Mouse (Mus musculus) neural tube, embryonic 13.5 days (tissue): ENCODE data around the gene Gabarap. TPM values are rescaled to one million over a fixed set of nuclear protein-coding genes. Genes with fewer than 3 reads are reported as not detected.
A peak's percentile ranks its signal among the peaks of the same experiment; 100 is the strongest.

Source experiments
- ATAC-seq: fragments of 200-750 bp; cut with Nextera tagmentation; 2 replicates; pipeline ENCODE4 v1.8.0; 2017; ENCODE audit warnings: low read depth, mild to moderate bottlenecking, moderate TSS enrichment, moderate library complexity
- H3K27ac ChIP-seq: fragments of 300-500 bp; sonication (generic); replicated peaks from 2 replicates; pipeline ENCODE4 v1.5.1; 2015; ENCODE audit warnings: moderate library complexity, mild to moderate bottlenecking, inconsistent platforms
- H3K27me3 ChIP-seq: fragments of 300-500 bp; sonication (generic); 2 replicates; pipeline ENCODE4 v1.6.1; 2015; ENCODE audit warnings: mild to moderate bottlenecking, inconsistent platforms
- H3K36me3 ChIP-seq: fragments of 300-500 bp; sonication (generic); 2 replicates; pipeline ENCODE4 v1.6.1; 2015; ENCODE audit warnings: mild to moderate bottlenecking, inconsistent platforms
- H3K4me1 ChIP-seq: fragments of 300-500 bp; sonication (generic); replicated peaks from 2 replicates; pipeline ENCODE4 v1.6.1; 2015; ENCODE audit warnings: inconsistent platforms
- H3K4me2 ChIP-seq: fragments of 300-500 bp; sonication (generic); 2 replicates; pipeline ENCODE4 v1.6.1; 2015; ENCODE audit warnings: inconsistent platforms, mild to moderate bottlenecking, moderate library complexity
- H3K4me3 ChIP-seq: fragments of 300-500 bp; sonication (generic); 2 replicates; pipeline ENCODE4 v1.5.1; 2015; ENCODE audit warnings: mild to moderate bottlenecking, inconsistent platforms
- H3K9ac ChIP-seq: fragments of 300-500 bp; sonication (generic); 2 replicates; pipeline ENCODE4 v1.6.1; 2015; ENCODE audit warnings: moderate library complexity, mild to moderate bottlenecking, inconsistent platforms
- H3K9me3 ChIP-seq: fragments of 300-500 bp; sonication (generic); 2 replicates; pipeline ENCODE4 v1.6.1; 2016; ENCODE audit warnings: inconsistent platforms
- WGBS: fragments of 180-500 bp; shearing (Covaris S2); methylation state at CpG from one replicate; pipeline ENCODE4 v1.1.7; 2015; 5-methylcytosine and 5-hydroxymethylcytosine counted together
- polyA plus RNA-seq: library from polyadenylated mRNA; unstranded; fragments of >200 nt; fragmentation: Nextera tagmentation; extraction: Ambion mirVana; gene quantifications from 2 replicates; pipeline ENCODE4 v1.2.1, GENCODE M21; 2015

The Gabarap gene
- polyA plus RNA-seq, 1 experiment from 2014 or later: 746 TPM

GRCm38 (mm10) chr11:69994401-69995090 lies 3.6 kb downstream of the Gabarap start:
- H3K9me3 ChIP-seq: no peaks in the 10 kb centered on the region
- H3K4me2 ChIP-seq: peak overlapping the region; percentile 65
- no peaks in the 10 kb centered on the region for H3K27me3 ChIP-seq
- H3K27ac ChIP-seq: no peak overlapping the region
- ATAC-seq: no peak
- no peak overlapping the region for H3K9ac ChIP-seq
- 0 out of 2 replicates have a peak overlapping the region, but pooled peaks have one; percentile 92 for H3K4me3 ChIP-seq
- WGBS: 88% methylated on average over 11 of the region's 11 CpGs
- peaks cover 42% of the 10 kb centered on the region for H3K36me3 ChIP-seq
- peaks cover 49% of the 10 kb centered on the region for H3K4me1 ChIP-seq

- WGBS: under 1% methylated on average over 36 of the region's 36 CpGs
- peaks cover 52% of the 10 kb centered on the region for H3K4me1 ChIP-seq
- H3K27me3 ChIP-seq: no peaks in the 10 kb centered on the region
- peak within 1 kb of the TSS; percentile 93 for H3K27ac ChIP-seq
- no peaks in the 10 kb centered on the region for H3K9me3 ChIP-seq
- H3K36me3 ChIP-seq: peaks cover 40% of the 10 kb centered on the region
- H3K4me2 ChIP-seq: peak within 1 kb of the TSS; percentile 65
- H3K4me3 ChIP-seq: peak within 1 kb of the TSS; percentile 92
- ATAC-seq: peak; percentile 80
- H3K9ac ChIP-seq: peak within 1 kb of the TSS; percentile 96
These were observed 4.5 kb downstream of the Gabarap start, which contains the start of gene Phf23 for GRCm38 (mm10) chr11:69995391-69995960. Phf23 (plus strand) TSS chr11:69995777.

GRCm38 (mm10) chr11:69996161-69997061 lies 5.5 kb downstream of the Gabarap start:
- H3K27me3 ChIP-seq: no peaks in the 10 kb centered on the region
- peak overlapping the region; percentile 93 for H3K27ac ChIP-seq
- peaks cover 54% of the 10 kb centered on the region for H3K4me1 ChIP-seq
- no peaks in the 10 kb centered on the region for H3K9me3 ChIP-seq
- 1% methylated on average over 59 of the region's 66 CpGs for WGBS
- peaks cover 40% of the 10 kb centered on the region for H3K36me3 ChIP-seq
- peak overlapping the region; percentile 92 for H3K4me3 ChIP-seq
- peak overlapping the region; percentile 65 for H3K4me2 ChIP-seq
- peak overlapping the region; percentile 96 for H3K9ac ChIP-seq
- peak; percentile 1 for ATAC-seq

GRCm38 (mm10) chr11:69997070-69997509 lies 6.1 kb downstream of the Gabarap start:
- Histone ChIP-seq H3K27me3 (no peaks in the 10 kb centered on the region), H3K27ac (peak overlapping the region; percentile 93), H3K4me1 (peaks cover 61% of the 10 kb centered on the region), H3K36me3 (peaks cover 43% of the 10 kb centered on the region), H3K9ac (peak overlapping the region; percentile 96), H3K4me2 (peak overlapping the region; percentile 65), H3K4me3 (peak overlapping the region; percentile 92), H3K9me3 (no peaks in the 10 kb centered on the region)
- ATAC-seq: peak; percentile 3; the same call in 1 of the 2 replicates
- WGBS: under 1% methylated on average over 36 of the region's 44 CpGs

- H3K4me3 ChIP-seq: peak overlapping the region; percentile 92
- 92% methylated on average over 27 of the region's 27 CpGs for WGBS
These were observed 7.9 kb downstream of the Gabarap start for GRCm38 (mm10) chr11:69998567-69999491.

GRCm38 (mm10) chr11:69999666-70000065 lies 8.7 kb downstream of the Gabarap start:
- peak overlapping the region; percentile 61 for H3K27ac ChIP-seq

More at GRCm38 (mm10) chr11:69998567-69999491, 7.9 kb downstream of the Gabarap start:
- no peak for ATAC-seq
- peak overlapping the region; percentile 65; the same call in 1 of the 2 replicates for H3K4me2 ChIP-seq
- H3K9ac ChIP-seq: no peak overlapping the region
- H3K9me3 ChIP-seq: no peaks in the 10 kb centered on the region
- H3K27ac ChIP-seq: 0 out of 2 replicates have a peak overlapping the region, but pooled peaks have one; percentile 61
- peaks cover 63% of the 10 kb centered on the region for H3K4me1 ChIP-seq
- H3K36me3 ChIP-seq: peaks cover 37% of the 10 kb centered on the region
- H3K27me3 ChIP-seq: no peaks in the 10 kb centered on the region

GRCm38 (mm10) chr11:70000396-70000898 lies 9.5 kb downstream of the Gabarap start, which contains the start of gene Dvl2:
Dvl2 (plus strand) TSS chr11:70000595.
- Histone ChIP-seq H3K9ac (peak within 1 kb of the TSS; percentile 89), H3K27me3 (no peaks in the 10 kb centered on the region), H3K27ac (peak within 1 kb of the TSS; percentile 95), H3K4me2 (peak within 1 kb of the TSS; percentile 95), H3K4me3 (peak within 1 kb of the TSS; percentile 92), H3K36me3 (peaks cover 37% of the 10 kb centered on the region), H3K4me1 (peaks cover 65% of the 10 kb centered on the region), H3K9me3 (no peaks in the 10 kb centered on the region)
- WGBS: under 1% methylated on average over 48 of the region's 48 CpGs
- ATAC-seq: peak; percentile 61

More at GRCm38 (mm10) chr11:69999666-70000065, 8.7 kb downstream of the Gabarap start:
- 73% methylated on average over 8 of the region's 8 CpGs for WGBS
- H3K4me1 ChIP-seq: peaks cover 63% of the 10 kb centered on the region
- peaks cover 31% of the 10 kb centered on the region for H3K36me3 ChIP-seq
- H3K27me3 ChIP-seq: no peaks in the 10 kb centered on the region
- H3K4me2 ChIP-seq: peak overlapping the region; percentile 95
- H3K9ac ChIP-seq: no peak overlapping the region
- no peak for ATAC-seq
- peak overlapping the region; percentile 92 for H3K4me3 ChIP-seq
- H3K9me3 ChIP-seq: no peaks in the 10 kb centered on the region

- no peak for ATAC-seq
- no peaks in the 10 kb centered on the region for H3K27me3 ChIP-seq
- 15% methylated on average over 8 of the region's 8 CpGs for WGBS
- peak overlapping the region; percentile 92 for H3K4me3 ChIP-seq
- peak overlapping the region; percentile 95 for H3K27ac ChIP-seq
- no peaks in the 10 kb centered on the region for H3K9me3 ChIP-seq
- peaks cover 65% of the 10 kb centered on the region for H3K4me1 ChIP-seq
- H3K36me3 ChIP-seq: peaks cover 44% of the 10 kb centered on the region
- peak overlapping the region; percentile 95 for H3K4me2 ChIP-seq
- H3K9ac ChIP-seq: peak overlapping the region; percentile 89
These were observed 10.2 kb downstream of the Gabarap start for GRCm38 (mm10) chr11:70001159-70001558.

GRCm38 (mm10) chr11:70001865-70002264 lies 10.9 kb downstream of the Gabarap start:
- no peak for ATAC-seq
- Histone ChIP-seq H3K9me3 (no peaks in the 10 kb centered on the region), H3K4me1 (peaks cover 65% of the 10 kb centered on the region), H3K27ac (no peak overlapping the region), H3K4me3 (peak overlapping the region; percentile 92), H3K27me3 (no peaks in the 10 kb centered on the region), H3K36me3 (peaks cover 51% of the 10 kb centered on the region), H3K9ac (peak overlapping the region; percentile 89), H3K4me2 (peak overlapping the region; percentile 95)

GRCm38 (mm10) chr11:70002471-70002870 lies 11.5 kb downstream of the Gabarap start:
- Histone ChIP-seq H3K4me1 (peaks cover 62% of the 10 kb centered on the region), H3K9ac (peak overlapping the region; percentile 53), H3K4me2 (peak overlapping the region; percentile 95), H3K27me3 (no peaks in the 10 kb centered on the region), H3K36me3 (peaks cover 57% of the 10 kb centered on the region), H3K27ac (no peak overlapping the region), H3K4me3 (peak overlapping the region; percentile 92), H3K9me3 (no peaks in the 10 kb centered on the region)
- no peak for ATAC-seq
- WGBS: 88% methylated on average over 2 of the region's 2 CpGs
